Mouse (Mus musculus) C2C12 (cell line): ENCODE data around the gene Rrp8. TPM values are rescaled to one million over a fixed set of nuclear protein-coding genes. Genes with fewer than 3 reads are reported as not detected.

ENCODE experiments used
- H3K27me3 ChIP-seq: one replicate; pipeline ENCODE4 v1.6.1; 2011; ENCODE audit not compliant: control insufficient read depth, insufficient read depth, insufficient read length
- H3K36me3 ChIP-seq: one replicate; pipeline ENCODE4 v1.6.1; 2011; ENCODE audit not compliant: control insufficient read depth, insufficient read depth
- H3K4me3 ChIP-seq: one replicate; pipeline ENCODE4 v1.5.1; 2011; ENCODE audit warnings: mild to moderate bottlenecking, control low read depth; ENCODE audit not compliant: poor library complexity, insufficient read depth, severe bottlenecking
- H3K79me2 ChIP-seq: one replicate; pipeline ENCODE4 v1.6.1; 2011; ENCODE audit not compliant: control insufficient read depth, insufficient read depth
- H3K79me3 ChIP-seq: one replicate; pipeline ENCODE4 v1.6.1; 2011; ENCODE audit warnings: low read depth, control low read depth
- H3ac ChIP-seq: one replicate; pipeline ENCODE3; 2011; ENCODE audit warnings: low read depth; ENCODE audit not compliant: control insufficient read depth, insufficient read length
- CEBPB ChIP-seq: IDR thresholded peaks from one replicate; pipeline ENCODE4 v1.6.1; 2011; ENCODE audit warnings: low read depth, mild to moderate bottlenecking, control low read depth, moderate library complexity
- CTCF ChIP-seq: IDR thresholded peaks from one replicate; pipeline ENCODE4 v1.5.1; 2011; ENCODE audit not compliant: control insufficient read depth, insufficient read depth, insufficient read length
- FOSL1 ChIP-seq: IDR thresholded peaks from one replicate; pipeline ENCODE4 v1.8.0; 2011; ENCODE audit warnings: mild to moderate bottlenecking, low read length; ENCODE audit not compliant: poor library complexity, insufficient read depth, severe bottlenecking
- MAX ChIP-seq: IDR thresholded peaks from one replicate; pipeline ENCODE4 v1.6.1; 2011; ENCODE audit warnings: mild to moderate bottlenecking, control low read depth
- MYOD1 ChIP-seq: IDR thresholded peaks from one replicate; pipeline ENCODE4 v1.6.1; 2011; ENCODE audit warnings: low read depth; ENCODE audit not compliant: control insufficient read depth, insufficient read length
- MYOG ChIP-seq: IDR thresholded peaks from one replicate; pipeline ENCODE4 v1.6.1; 2011; ENCODE audit not compliant: control insufficient read depth, insufficient read length; ENCODE audit errors: extremely low read depth
- USF1 ChIP-seq: IDR thresholded peaks from one replicate; pipeline ENCODE4 v1.6.1; 2011; ENCODE audit warnings: low read depth, mild to moderate bottlenecking, control low read depth, moderate library complexity
- polyA plus RNA-seq: library from polyadenylated mRNA; unstranded; fragments of >200 nt; fragmentation: generic; extraction: Trizol; gene quantifications from one replicate; pipeline ENCODE4 v1.2.1, GENCODE M21; 2012; ENCODE audit warnings: missing spikeins

The Rrp8 gene
- polyA plus RNA-seq, 1 experiment, result 35.8 TPM

- H3K27me3 ChIP-seq, result no peaks in the 10 kb centered on the region
- no peak overlapping the region for H3K4me3 ChIP-seq
- H3K79me3 ChIP-seq, result no peaks in the 10 kb centered on the region
- H3K36me3 ChIP-seq, result peaks cover 34% of the 10 kb centered on the region
- H3ac ChIP-seq, result no peak overlapping the region
- H3K79me2 ChIP-seq, result peaks cover 2% of the 10 kb centered on the region
- TF ChIP-seq MYOG (no peak), CTCF (peak; percentile 41), USF1 (no peak), MYOD1 (no peak), FOSL1 (no peak)
These were observed 10.8 kb downstream of the Rrp8 start for GRCm38 (mm10) chr7:105726144-105726979.

DNA sequence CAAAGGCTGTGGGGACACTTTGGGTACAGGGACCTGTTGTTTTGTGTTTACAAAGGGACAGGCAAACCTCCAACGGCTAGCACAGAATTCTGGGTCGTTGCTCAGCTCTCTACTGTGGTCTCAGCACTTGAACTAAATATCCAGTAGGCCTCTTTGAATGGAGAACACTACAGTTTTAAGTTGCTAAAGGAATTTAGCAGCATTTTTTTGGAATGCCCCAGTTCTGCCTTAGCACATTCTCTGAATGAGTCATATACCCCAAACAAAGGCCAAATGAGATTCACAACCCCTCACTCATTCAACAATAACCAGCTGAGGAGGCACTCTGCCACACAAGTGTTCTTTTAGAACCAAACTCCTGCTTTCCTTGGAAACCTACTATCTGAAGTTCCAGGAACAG lies 15.3 kb downstream of the Rrp8 start:
- H3K79me2 ChIP-seq, result no peaks in the 10 kb centered on the region
- no peaks in the 10 kb centered on the region for H3K79me3 ChIP-seq
- H3K4me3 ChIP-seq, result no peak overlapping the region
- H3K27me3 ChIP-seq, result no peaks in the 10 kb centered on the region
- H3K36me3 ChIP-seq, result peaks cover 7% of the 10 kb centered on the region
- H3ac ChIP-seq, result no peak overlapping the region
- no peak for TF ChIP-seq MYOG
- TF ChIP-seq CEBPB, result no peak
- no peak for TF ChIP-seq MYOD1
- no peak for TF ChIP-seq FOSL1
- TF ChIP-seq MAX, result no peak
- no peak for TF ChIP-seq CTCF
- no peak for TF ChIP-seq USF1

GRCm38 (mm10) chr7:105715366-105715765 lies 21.8 kb downstream of the Rrp8 start:
- TF ChIP-seq USF1 (no peak), MAX (no peak), CEBPB (no peak)
- Histone ChIP-seq H3K4me3 (no peak overlapping the region), H3K27me3 (peaks cover 3% of the 10 kb centered on the region), H3ac (no peak overlapping the region), H3K36me3 (no peaks in the 10 kb centered on the region), H3K79me2 (no peaks in the 10 kb centered on the region), H3K79me3 (no peaks in the 10 kb centered on the region)

DNA sequence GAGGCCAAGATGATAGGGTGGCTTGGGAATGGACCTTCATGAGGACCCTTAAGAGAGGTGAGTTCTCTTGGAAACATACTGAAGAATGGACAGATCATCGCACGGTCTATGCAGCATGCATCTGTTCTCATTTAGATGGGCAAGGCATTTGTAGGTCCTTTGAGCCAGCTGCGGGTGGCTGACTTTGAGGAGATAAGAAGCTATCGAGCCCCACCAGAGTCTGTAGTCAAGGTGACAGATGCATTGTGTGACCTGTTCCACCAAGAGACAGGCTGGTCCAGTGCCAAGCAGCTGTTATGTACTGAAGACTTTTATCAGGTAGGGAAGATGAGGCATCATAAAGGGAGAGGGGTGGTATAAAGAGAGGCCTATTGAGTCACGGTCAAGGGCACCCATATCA lies 28.5 kb downstream of the Rrp8 start:
- no peaks in the 10 kb centered on the region for H3K79me2 ChIP-seq
- no peak overlapping the region for H3ac ChIP-seq
- TF ChIP-seq CEBPB (no peak), MYOD1 (no peak), USF1 (no peak), FOSL1 (no peak), CTCF (no peak), MAX (no peak), MYOG (no peak)
- no peaks in the 10 kb centered on the region for H3K36me3 ChIP-seq
- no peak overlapping the region for H3K4me3 ChIP-seq
- H3K27me3 ChIP-seq, result peaks cover 10% of the 10 kb centered on the region
- H3K79me3 ChIP-seq, result no peaks in the 10 kb centered on the region

GRCm38 (mm10) chr7:105703816-105704215 lies 33.4 kb downstream of the Rrp8 start:
- Histone ChIP-seq H3ac (no peak overlapping the region), H3K79me3 (no peaks in the 10 kb centered on the region), H3K27me3 (peaks cover 15% of the 10 kb centered on the region), H3K36me3 (no peaks in the 10 kb centered on the region), H3K4me3 (no peak overlapping the region), H3K79me2 (no peaks in the 10 kb centered on the region)
- no peak for TF ChIP-seq CTCF
- no peak for TF ChIP-seq MYOG
- TF ChIP-seq MAX, result no peak
- TF ChIP-seq CEBPB, result no peak
- TF ChIP-seq MYOD1, result no peak
- no peak for TF ChIP-seq FOSL1
- no peak for TF ChIP-seq USF1

- no peaks in the 10 kb centered on the region for H3K79me2 ChIP-seq
- H3K27me3 ChIP-seq, result peaks cover 15% of the 10 kb centered on the region
- H3K79me3 ChIP-seq, result no peaks in the 10 kb centered on the region
- H3K4me3 ChIP-seq, result no peak overlapping the region
- TF ChIP-seq USF1 (no peak), FOSL1 (no peak), MAX (no peak), MYOD1 (no peak), MYOG (no peak), CEBPB (no peak), CTCF (no peak)
- no peaks in the 10 kb centered on the region for H3K36me3 ChIP-seq
- H3ac ChIP-seq, result no peak overlapping the region
These were observed 34.0 kb downstream of the Rrp8 start for GRCm38 (mm10) chr7:105703184-105703583.
